Mouse (Mus musculus) kidney, postnatal 25 days (tissue): Measurements from ENCODE around the gene Zfp622.
"Not testable (repeated sequence)": the region's sequence is repeated elsewhere in the genome, so short reads cannot be mapped to it uniquely, and the experiment has no call there.

ENCODE experiments used
- DNase-seq, 2 experiments: peaks; one replicate each; pipeline ENCODE4 v3.0.0; 2021; ENCODE audit warnings: mixed read lengths in 2 of 2

Gene Zfp622

DNA sequence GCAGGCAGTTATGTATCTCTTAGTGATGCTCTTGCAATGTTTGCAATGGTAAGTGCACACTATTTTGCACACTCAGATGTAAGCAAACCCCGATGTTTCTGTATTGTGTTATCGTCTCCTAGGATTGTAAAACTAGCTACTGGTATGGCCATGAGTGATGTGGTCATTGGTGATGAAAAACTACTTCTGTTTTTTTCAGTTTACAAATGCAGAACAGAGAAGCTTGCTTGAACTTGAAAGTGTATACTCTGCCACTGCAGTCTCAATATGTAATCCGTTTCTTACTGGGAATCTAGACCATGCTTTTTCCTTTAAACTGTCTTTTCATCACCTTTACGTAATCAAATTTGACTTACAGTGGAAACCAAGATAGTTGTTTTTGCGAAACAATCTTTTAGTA lies 11.4 kb upstream of the Zfp622 start:
- DNase-seq = no peak

- no peak for DNase-seq
Observed at GRCm38 (mm10) chr15:25974352-25974751, 9.8 kb upstream of the Zfp622 start.

- DNase-seq = no peak
Observed at GRCm38 (mm10) chr15:25975810-25976209, 8.4 kb upstream of the Zfp622 start.

DNA sequence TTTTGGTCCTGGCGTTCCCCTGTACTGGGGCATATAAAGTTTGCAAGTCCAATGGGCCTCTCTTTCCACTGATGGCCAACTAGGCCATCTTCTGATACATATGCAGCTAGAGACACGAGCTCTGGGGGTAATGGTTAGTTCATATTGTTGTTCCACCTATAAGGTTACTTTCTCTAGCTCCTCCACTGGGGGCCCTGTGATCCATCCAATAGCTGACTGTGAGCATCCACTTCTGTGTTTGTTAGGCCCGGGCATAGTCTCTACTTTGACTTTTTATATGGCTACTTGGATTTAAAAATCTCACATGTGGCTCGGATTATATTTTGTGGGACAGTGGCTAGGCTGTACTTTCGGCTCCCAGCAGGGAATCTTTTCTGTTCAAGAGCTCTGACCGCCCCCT lies 552 bp upstream of the Zfp622 start:
- not testable (repeated sequence) for DNase-seq

DNA sequence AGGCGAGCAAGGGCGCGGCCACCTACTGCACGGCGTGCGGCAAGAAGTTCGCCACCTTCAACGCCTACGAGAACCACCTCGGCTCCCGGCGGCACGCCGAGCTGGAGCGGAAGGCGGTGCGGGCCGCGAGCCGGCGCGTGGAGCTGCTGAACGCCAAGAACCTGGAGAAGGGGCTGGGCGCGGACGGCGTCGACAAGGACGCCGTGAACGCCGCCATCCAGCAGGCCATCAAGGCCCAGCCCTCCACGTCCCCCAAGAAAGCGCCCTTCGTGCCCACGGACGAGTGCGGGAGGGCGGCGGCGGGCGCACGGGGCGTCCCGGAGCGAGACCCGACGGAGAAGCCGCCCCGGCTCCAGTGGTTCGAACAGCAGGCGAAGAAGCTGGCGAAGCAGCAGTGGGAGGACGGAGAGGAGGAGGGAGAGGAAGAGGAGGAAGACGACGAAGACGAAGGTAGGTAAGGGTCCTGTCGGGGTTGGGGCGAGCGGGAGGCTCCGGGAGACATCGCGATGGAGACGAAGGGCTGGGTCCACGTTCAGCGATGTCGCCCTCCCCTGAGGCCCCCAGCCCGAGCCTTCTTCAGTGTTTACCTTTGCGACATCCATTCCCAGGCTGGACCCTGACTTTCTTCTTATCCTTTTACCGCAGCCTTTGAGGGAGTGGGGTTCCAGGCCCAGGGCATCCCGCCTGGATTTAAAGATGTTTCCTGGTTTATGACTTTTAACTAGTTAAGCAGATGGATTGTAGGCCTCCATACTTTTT lies 747 bp downstream of the Zfp622 start:
- peak; percentile 11 to 62 for DNase-seq

DNA sequence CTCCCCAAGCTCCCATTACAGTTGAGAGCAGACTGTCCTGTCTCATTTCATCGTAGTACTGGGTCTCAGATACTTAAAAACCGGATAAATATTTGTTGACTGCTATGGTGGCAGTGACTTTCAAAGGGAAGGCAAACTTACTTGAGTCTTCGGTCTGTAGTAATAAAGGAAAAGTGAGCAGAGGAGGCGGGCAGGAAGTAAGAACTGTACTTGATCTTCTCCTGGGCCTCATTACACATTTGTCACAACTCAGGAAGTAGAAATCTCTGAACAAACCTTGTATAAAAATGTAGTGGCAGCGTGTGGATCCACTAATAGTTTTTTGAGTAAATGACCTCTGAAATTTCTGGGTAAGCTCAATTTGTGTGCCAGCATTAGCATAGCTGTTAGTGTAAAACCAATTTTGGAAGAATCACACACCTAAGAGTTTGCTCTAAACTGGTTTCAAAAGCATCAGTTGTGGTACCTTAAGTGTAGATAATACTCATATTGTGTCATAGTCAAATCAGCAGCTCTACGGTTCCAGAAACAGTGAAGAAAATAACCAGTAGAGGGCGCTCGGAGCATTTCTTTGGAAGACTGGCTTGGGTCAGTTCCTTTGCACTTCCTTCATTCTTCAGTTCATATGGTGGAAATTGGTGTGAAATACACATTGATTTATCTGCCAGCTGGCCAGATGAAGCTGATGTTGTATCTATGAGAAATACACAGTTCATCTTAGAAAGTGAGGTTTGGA lies 9.0 kb downstream of the Zfp622 start:
- peak; percentile 42 to 81 for DNase-seq

DNA sequence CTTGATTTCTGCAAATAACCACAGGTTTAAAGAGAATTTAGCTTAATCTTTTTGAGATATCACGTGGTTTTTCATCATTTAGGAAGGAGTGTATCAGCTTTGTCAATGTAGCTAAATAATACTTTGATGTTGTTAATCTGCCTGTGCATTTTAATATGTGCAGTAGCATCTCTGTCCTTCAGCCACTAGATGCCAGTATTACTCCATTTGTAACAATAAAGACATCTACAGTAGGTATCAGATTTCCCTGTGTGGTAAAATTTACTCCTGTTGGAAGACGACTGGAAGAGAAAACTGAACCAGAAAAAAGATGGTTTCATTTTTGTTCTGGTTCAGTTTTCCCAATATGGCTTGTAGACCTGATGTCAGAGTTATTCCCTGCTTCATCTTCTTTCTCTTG lies 11.4 kb downstream of the Zfp622 start:
- DNase-seq = no peak

GRCm38 (mm10) chr15:25999545-25999944 lies 15.4 kb downstream of the Zfp622 start:
- not testable (repeated sequence) for DNase-seq

DNA sequence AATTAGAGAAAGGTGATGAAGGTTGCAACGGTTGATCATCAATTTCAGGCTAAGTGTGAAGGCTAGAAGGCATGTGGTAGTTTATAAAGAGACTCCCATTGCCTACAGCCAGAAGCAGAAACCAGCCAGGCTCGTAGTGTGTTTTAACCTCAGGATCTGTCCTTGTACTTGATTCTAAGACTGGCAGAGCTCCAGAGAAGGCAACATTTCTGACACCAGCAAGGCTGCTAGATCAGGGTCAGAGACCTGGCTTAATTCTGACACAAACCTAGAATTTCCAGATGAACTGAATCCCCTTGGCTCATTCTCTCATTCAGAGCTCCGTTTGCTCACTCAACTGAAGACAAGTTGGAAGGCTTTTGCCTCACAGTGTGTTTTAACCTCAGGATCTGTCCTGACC lies 24.5 kb downstream of the Zfp622 start:
- no peak for DNase-seq

DNA sequence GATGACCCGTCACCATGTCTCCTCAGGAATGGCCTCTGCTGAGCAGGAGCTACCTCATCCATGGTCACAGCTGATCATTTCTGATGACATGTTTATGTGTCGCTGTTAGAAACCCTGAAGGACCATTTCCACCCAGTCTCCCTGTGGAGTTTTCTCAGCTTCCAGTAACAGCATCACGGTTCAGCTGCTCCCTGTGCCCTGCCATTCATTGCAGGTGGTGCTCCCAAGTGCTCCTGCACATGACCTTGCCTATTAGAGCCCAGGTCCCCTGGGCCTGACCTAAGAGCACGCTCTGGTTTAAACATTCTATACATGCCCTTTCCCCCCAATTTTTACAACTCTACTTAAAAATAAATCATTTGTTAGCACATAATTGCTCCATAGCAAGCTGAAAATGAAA lies 28.7 kb downstream of the Zfp622 start:
- no peak for DNase-seq

DNA sequence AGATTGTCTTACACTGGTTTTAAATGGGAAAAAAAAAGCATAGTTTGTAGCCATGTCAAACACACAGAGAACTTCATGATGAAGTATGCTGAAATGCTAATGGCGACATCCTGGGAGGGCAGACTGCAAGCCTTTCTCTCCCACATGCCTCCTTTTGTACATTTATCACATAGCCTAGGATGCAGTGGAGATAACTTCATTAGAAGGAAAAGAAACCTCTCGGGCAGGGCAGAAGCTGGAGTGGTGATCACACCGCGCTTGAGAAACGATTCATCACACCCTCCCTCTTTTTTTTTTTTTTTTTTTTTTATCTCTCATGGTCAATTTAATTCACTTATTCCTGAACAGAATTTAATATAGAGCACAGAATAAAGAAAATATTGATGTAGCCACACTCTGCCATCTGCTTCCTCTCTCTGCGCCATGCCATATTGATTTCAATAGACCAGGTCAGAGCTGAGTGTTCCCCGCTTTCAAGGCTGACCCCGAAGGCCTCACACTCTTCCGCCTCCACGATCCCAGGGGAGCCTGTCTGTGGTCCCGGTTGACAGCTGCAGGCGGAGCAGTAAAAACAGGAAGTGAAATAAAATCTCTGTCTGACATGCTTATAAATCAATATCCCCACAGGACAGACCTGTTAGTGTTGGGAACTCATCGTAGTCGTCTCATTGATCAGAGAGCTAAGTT lies 32.0 kb downstream of the Zfp622 start:
- DNase-seq = peak; percentile 53 to 63

DNA sequence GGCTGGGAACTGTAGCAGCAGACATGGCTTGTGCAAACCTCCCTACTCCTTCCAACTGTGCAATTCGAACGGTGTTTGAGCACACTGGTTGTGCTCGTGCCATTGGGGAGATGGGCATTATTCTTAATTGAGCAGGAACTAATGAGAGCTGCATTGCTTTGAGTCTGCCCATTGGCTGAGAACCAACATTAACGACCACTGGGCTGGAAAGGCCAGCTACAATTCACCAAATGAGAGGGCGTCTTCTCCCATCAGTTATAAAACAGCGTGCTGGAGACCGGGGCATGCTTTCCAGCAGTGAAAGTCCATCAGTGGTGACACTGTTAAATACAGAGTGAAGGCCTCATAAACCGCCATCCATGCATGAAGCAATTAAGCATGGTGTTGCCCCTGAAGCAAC lies 37.6 kb downstream of the Zfp622 start:
- DNase-seq = no peak

DNA sequence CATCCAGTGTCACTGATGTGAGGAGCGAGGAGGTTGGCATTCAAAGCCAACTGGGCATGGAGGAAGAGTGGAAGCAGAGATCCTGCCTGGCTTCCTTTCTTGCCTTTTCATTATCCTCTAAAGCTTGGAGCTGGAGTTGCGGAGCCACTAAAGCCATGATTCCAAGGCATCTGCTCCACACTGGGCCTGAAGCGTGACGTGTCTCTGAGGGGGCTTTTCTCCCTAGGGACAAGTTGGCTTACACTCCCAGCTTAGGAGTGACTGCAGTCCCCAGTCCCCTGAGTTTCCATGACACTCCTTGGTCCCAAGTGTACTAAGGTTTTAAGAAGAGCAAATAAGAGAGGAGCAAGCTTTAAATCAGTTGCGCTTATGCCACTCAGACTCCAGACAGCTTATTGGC lies 38.5 kb downstream of the Zfp622 start:
- DNase-seq = no peak

- peak in 1 of 2 experiments; percentile 10 for DNase-seq
Observed at GRCm38 (mm10) chr15:26031692-26032091, 47.5 kb downstream of the Zfp622 start.

- DNase-seq = no peak
Observed at GRCm38 (mm10) chr15:26040567-26040966, 56.4 kb downstream of the Zfp622 start.

- DNase-seq = no peak
Observed at GRCm38 (mm10) chr15:26041196-26041947, 57.2 kb downstream of the Zfp622 start.
